Mouse (Mus musculus) heart, adult 8-10 months (tissue): Measurements from ENCODE around the gene Olig3. TPM values are rescaled to one million over a fixed set of nuclear protein-coding genes. Genes with fewer than 3 reads are reported as not detected.
"Not testable (repeated sequence)": the region's sequence is repeated elsewhere in the genome, so short reads cannot be mapped to it uniquely, and the experiment has no call there.

Experiments used
- DNase-seq: peaks from one replicate; pipeline ENCODE4 v3.0.0; 2022; ENCODE audit warnings: low spot score
- total RNA-seq, 4 experiments: library from RNA; stranded (reverse); gene quantifications; 2 replicates each; pipeline ENCODE4 v1.2.4; 2022

Olig3 gene
- total RNA-seq, 4 experiments from 2014 or later, result not detected

- DNase-seq, result no peak
Observed at GRCm38 (mm10) chr10:19361539-19362293, 5.4 kb downstream of the Olig3 start.

GRCm38 (mm10) chr10:19362294-19362590 is 5.9 kb downstream of the Olig3 start:
- no peak for DNase-seq

- no peak for DNase-seq
Observed at GRCm38 (mm10) chr10:19362861-19363260, 6.5 kb downstream of the Olig3 start.

- DNase-seq, result no peak
Observed at GRCm38 (mm10) chr10:19363365-19363764, 7.0 kb downstream of the Olig3 start.

- DNase-seq, result no peak
Observed at GRCm38 (mm10) chr10:19369143-19369542, 12.8 kb downstream of the Olig3 start.

GRCm38 (mm10) chr10:19370146-19370545 is 13.8 kb downstream of the Olig3 start:
- no peak for DNase-seq

GRCm38 (mm10) chr10:19372263-19372662 is 15.9 kb downstream of the Olig3 start:
- DNase-seq, result no peak

GRCm38 (mm10) chr10:19373797-19374196 is 17.5 kb downstream of the Olig3 start:
- no peak for DNase-seq

GRCm38 (mm10) chr10:19374311-19374710 is 18.0 kb downstream of the Olig3 start:
- no peak for DNase-seq

GRCm38 (mm10) chr10:19375838-19376237 is 19.5 kb downstream of the Olig3 start:
- no peak for DNase-seq

- DNase-seq, result not testable (repeated sequence)
Observed at GRCm38 (mm10) chr10:19380971-19381370, 24.6 kb downstream of the Olig3 start.

GRCm38 (mm10) chr10:19384176-19384575 is 27.8 kb downstream of the Olig3 start:
- no peak for DNase-seq

- no peak for DNase-seq
Observed at GRCm38 (mm10) chr10:19391819-19392218, 35.5 kb downstream of the Olig3 start.

- no peak for DNase-seq
Observed at GRCm38 (mm10) chr10:19396485-19397137, 40.3 kb downstream of the Olig3 start.

GRCm38 (mm10) chr10:19397396-19397795 is 41.1 kb downstream of the Olig3 start:
- DNase-seq, result no peak

- DNase-seq, result no peak
Observed at GRCm38 (mm10) chr10:19401136-19401535, 44.8 kb downstream of the Olig3 start.

- no peak for DNase-seq
Observed at GRCm38 (mm10) chr10:19404401-19404800, 48.1 kb downstream of the Olig3 start.

- DNase-seq, result no peak
Observed at GRCm38 (mm10) chr10:19405959-19406358, 49.6 kb downstream of the Olig3 start.

- no peak for DNase-seq
Observed at GRCm38 (mm10) chr10:19407168-19407567, 50.8 kb downstream of the Olig3 start.
